Mouse (Mus musculus): Measurements from ENCODE around the gene Xrcc4. TPM values are rescaled to one million over a fixed set of nuclear protein-coding genes. Genes with fewer than 3 reads are reported as not detected.

The Xrcc4 gene
- polyA plus RNA-seq, 1 experiment from 2014 or later, result 11.8 TPM

DNA sequence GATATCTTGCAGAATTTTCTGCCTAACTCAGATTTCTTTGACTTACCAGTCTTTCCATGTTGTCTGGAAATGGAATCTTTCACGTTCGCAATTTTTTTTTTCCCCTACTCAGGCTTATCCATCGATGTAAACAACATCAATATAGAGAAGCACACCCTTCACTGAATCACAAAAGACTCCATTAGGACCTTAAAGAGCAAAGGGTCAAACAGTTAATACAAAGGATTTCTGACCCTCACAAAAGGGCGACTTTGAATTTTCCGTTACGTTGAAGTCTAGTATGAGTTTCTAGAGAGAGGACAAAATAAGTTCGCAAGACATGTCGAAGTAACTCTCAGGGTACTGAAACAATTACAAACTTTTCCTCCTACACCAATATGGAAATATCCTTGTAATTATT is 346.2 kb downstream of the Xrcc4 start:
- 2% methylated on average over 8 of the region's 8 CpGs for WGBS
- peaks cover 5% of the 10 kb centered on the region; the same call in 1 of the 2 replicates for H3K4me1 ChIP-seq (replicated peaks; ENCODE audit: control insufficient read depth, insufficient read depth, low read length)
- no peak for DNase-seq (ENCODE audit: low spot score)
- peak overlapping the region; percentile 55 for H3K4me3 ChIP-seq (ENCODE audit: low read depth, low read length)
- H3K9me3 ChIP-seq (ENCODE audit: control insufficient read depth, low read length), result no peaks in the 10 kb centered on the region
- ATAC-seq (replicated peaks; ENCODE audit: low FRiP score), result no peak
- no peaks in the 10 kb centered on the region for H3K36me3 ChIP-seq (ENCODE audit: control insufficient read depth, insufficient read depth, low read length)
- 0 out of 2 replicates have a peak overlapping the region, but pooled peaks have one; percentile 85 for H3K27ac ChIP-seq (ENCODE audit: low read depth, low read length)
- H3K27me3 ChIP-seq (ENCODE audit: control insufficient read depth, insufficient read depth, low read length), result no peaks in the 10 kb centered on the region
- peak overlapping the region; percentile 68 for H3K4me2 ChIP-seq (ENCODE audit: low read depth, low read length, severe bottlenecking)
- peak overlapping the region; percentile 79; the same call in 1 of the 2 replicates for H3K9ac ChIP-seq (ENCODE audit: low read length)

DNA sequence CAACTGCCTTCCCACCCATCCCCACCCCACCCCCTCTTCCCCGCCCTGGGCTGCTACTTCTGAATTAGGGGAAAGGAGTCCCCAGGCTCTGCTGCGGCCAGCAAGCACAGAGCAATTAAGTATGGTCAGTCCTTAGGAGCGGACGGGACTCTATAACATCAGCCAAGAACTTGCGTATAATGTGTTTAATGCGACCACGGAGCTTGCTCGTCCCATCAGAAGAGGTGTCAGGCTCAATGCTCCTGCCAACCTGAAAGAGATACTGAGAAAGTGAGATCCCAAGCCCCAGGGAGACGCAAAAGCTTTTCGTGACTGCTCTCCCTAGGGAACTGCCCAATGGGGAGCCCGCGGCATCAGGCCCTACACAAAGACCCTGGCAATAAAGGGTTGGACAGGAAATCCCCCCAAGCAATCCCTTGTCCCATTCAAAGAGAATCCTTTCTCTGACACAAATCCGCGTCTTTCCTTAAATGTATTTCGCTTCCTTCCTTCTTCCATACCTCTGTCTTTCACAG is 346.7 kb downstream of the Xrcc4 start:
- H3K27me3 ChIP-seq (ENCODE audit: control insufficient read depth, insufficient read depth, low read length), result no peaks in the 10 kb centered on the region
- peak overlapping the region; percentile 68 for H3K4me2 ChIP-seq (ENCODE audit: low read depth, low read length, severe bottlenecking)
- peak overlapping the region; percentile 79 for H3K9ac ChIP-seq (ENCODE audit: low read length)
- peaks cover 5% of the 10 kb centered on the region; the same call in 1 of the 2 replicates for H3K4me1 ChIP-seq (replicated peaks; ENCODE audit: control insufficient read depth, insufficient read depth, low read length)
- no peaks in the 10 kb centered on the region for H3K36me3 ChIP-seq (ENCODE audit: control insufficient read depth, insufficient read depth, low read length)
- H3K9me3 ChIP-seq (ENCODE audit: control insufficient read depth, low read length), result no peaks in the 10 kb centered on the region
- H3K27ac ChIP-seq (ENCODE audit: low read depth, low read length), result peak overlapping the region; percentile 85
- ATAC-seq (replicated peaks; ENCODE audit: low FRiP score) (no peak), DNase-seq (ENCODE audit: low spot score) (peak; percentile 70)
- peak overlapping the region; percentile 55 for H3K4me3 ChIP-seq (ENCODE audit: low read depth, low read length)
- 0% methylated on average over 15 of the region's 15 CpGs for WGBS

DNA sequence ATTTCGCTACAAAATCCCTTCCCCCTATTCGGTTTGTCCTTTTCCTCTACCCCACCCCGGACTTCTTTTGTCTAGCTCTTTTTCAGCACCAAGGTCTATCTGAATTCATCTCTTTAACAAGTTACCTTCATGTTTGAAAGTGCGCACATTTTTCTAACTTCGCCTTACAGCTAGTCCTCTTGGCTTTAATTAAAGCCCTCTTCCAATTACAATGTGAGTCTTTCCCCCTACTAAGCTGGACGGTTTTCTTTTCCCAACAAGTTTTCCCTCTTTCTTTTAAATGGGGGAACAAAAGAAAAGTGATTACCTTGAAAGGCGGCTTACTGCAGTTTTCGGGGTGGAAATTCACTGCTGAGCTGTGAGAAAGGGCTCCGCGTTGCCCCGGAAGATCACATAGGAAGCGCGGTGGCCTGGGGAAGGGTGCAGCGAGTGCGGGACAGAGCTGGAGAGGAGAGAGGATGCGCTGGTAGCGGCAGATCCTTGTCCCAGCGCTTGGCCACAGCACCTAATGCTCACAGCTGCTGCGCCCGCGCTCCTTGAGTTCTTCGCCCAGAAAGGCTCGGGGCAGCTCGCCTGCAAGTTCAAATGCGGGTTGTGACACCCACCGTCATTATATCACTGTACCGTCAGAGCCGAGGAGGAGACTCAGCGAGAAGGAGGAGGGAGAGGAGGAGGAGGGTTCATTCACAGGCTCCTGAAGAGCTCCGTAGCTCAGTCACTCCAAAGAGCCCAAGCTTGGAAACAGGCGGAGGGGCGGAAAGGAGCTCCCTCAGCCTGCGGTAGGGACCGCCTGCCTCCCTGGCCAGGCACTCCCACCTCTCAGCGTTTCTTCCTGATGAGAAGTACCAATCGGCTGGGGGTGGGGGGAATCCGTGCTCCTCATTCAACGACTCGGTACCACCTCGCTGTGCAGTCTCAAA is 347.4 kb downstream of the Xrcc4 start, which contains the start of gene Vcan:
Gene Vcan, minus strand, starts transcription at position 744 of the 920 bp plus-strand sequence.
- peaks cover 5% of the 10 kb centered on the region; the same call in 1 of the 2 replicates for H3K4me1 ChIP-seq (replicated peaks; ENCODE audit: control insufficient read depth, insufficient read depth, low read length)
- peak within 1 kb of the TSS; percentile 79 for H3K9ac ChIP-seq (ENCODE audit: low read length)
- no peaks in the 10 kb centered on the region for H3K27me3 ChIP-seq (ENCODE audit: control insufficient read depth, insufficient read depth, low read length)
- peak; percentile 86 for DNase-seq (ENCODE audit: low spot score)
- no peaks in the 10 kb centered on the region for H3K9me3 ChIP-seq (ENCODE audit: control insufficient read depth, low read length)
- peak within 1 kb of the TSS; percentile 68 for H3K4me2 ChIP-seq (ENCODE audit: low read depth, low read length, severe bottlenecking)
- H3K27ac ChIP-seq (ENCODE audit: low read depth, low read length), result peak within 1 kb of the TSS; percentile 85
- ATAC-seq (replicated peaks; ENCODE audit: low FRiP score), result peak; percentile 62
- no peaks in the 10 kb centered on the region for H3K36me3 ChIP-seq (ENCODE audit: control insufficient read depth, insufficient read depth, low read length)
- peak within 1 kb of the TSS; percentile 55 for H3K4me3 ChIP-seq (ENCODE audit: low read depth, low read length)
- under 1% methylated on average over 40 of the region's 40 CpGs for whole genome bisulfite sequencing

DNA sequence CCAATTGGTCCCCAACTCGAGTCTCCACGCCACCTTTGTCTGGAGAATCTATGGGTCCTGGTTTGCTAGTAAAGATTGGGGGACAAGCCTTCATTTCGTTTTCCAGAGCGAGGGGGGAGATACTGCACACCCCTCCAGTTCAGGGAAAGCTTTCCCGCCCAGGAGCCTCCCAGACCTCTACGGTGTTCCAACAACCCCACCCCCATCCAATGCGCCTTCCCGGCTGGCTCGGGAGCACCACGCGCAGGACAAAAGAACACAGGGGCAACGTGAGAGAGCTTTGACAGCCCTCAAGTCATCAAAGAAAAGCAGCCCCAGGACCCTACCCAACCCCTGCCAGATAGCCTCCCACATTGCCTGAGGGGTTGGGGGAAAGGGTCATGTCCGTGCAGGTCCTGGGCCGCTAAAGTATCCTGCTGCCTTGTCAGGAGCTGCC is 348.3 kb downstream of the Xrcc4 start:
- ATAC-seq (replicated peaks; ENCODE audit: low FRiP score), result peak; percentile 57
- H3K4me1 ChIP-seq (replicated peaks; ENCODE audit: control insufficient read depth, insufficient read depth, low read length), result peaks cover 5% of the 10 kb centered on the region; the same call in 1 of the 2 replicates
- DNase-seq (ENCODE audit: low spot score), result peak; percentile 85

DNA sequence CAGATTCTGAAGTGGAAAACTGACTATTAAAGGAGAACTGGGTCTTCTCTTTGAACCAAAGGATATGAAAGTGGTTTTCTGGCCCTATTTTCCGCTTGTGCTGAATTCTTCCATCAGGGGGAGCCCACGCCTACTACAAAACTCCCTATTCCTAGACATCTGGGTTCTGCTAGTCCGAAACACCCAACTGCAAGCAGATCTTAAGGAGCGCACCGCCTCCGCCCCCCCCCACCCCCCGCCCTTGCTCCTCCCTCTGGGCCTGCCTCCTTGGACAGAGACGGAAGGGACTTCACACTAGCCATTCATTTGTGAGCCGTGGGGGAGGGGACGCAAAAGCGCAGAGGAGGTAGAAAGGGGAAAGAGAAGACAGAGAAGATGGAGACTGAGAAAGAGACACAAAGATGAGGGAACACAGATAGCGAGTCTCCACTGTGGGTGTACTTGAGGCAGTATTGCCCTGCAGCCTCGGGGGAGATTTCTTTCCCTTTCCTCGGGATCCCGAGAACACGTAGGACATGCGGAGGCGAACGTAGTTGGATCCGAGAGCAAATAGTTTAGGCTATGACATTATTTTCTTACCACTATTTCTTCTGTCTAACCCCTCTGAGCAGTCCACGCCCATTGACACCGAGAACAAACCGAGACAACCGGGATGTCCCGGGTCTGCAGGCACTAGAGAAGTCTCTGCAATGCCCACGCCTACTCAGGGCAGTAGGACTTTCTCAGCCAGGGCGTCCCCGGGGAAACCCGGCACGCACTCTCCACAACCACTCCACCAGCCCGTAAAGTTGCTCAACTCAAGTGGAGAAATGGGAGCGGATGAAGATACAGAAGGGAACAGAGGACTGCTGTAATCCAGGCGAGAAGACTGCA is 348.9 kb downstream of the Xrcc4 start:
- 0% methylated on average over 33 of the region's 33 CpGs for WGBS
- peak; percentile 94 for DNase-seq (ENCODE audit: low spot score)
- H3K9me3 ChIP-seq (ENCODE audit: control insufficient read depth, low read length), result no peaks in the 10 kb centered on the region
- H3K27me3 ChIP-seq (ENCODE audit: control insufficient read depth, insufficient read depth, low read length), result no peaks in the 10 kb centered on the region
- peak; percentile 85 for ATAC-seq (replicated peaks; ENCODE audit: low FRiP score)
- no peaks in the 10 kb centered on the region for H3K36me3 ChIP-seq (ENCODE audit: control insufficient read depth, insufficient read depth, low read length)
- H3K4me3 ChIP-seq (ENCODE audit: low read depth, low read length), result peak overlapping the region; percentile 55
- peaks cover 3% of the 10 kb centered on the region; the same call in 1 of the 2 replicates for H3K4me1 ChIP-seq (replicated peaks; ENCODE audit: control insufficient read depth, insufficient read depth, low read length)
- peak overlapping the region; percentile 68 for H3K4me2 ChIP-seq (ENCODE audit: low read depth, low read length, severe bottlenecking)
- H3K9ac ChIP-seq (ENCODE audit: low read length), result peak overlapping the region; percentile 79
- H3K27ac ChIP-seq (ENCODE audit: low read depth, low read length), result peak overlapping the region; percentile 85

More for the DNA sequence above, 348.3 kb downstream of the Xrcc4 start:
- Histone ChIP-seq H3K4me2 (ENCODE audit: low read depth, low read length, severe bottlenecking) (peak overlapping the region; percentile 68), H3K9ac (ENCODE audit: low read length) (peak overlapping the region; percentile 79), H3K4me3 (ENCODE audit: low read depth, low read length) (peak overlapping the region; percentile 55), H3K27me3 (ENCODE audit: control insufficient read depth, insufficient read depth, low read length) (no peaks in the 10 kb centered on the region), H3K36me3 (ENCODE audit: control insufficient read depth, insufficient read depth, low read length) (no peaks in the 10 kb centered on the region), H3K27ac (ENCODE audit: low read depth, low read length) (peak overlapping the region; percentile 85), H3K9me3 (ENCODE audit: control insufficient read depth, low read length) (no peaks in the 10 kb centered on the region)
- under 1% methylated on average over 14 of the region's 14 CpGs for WGBS

DNA sequence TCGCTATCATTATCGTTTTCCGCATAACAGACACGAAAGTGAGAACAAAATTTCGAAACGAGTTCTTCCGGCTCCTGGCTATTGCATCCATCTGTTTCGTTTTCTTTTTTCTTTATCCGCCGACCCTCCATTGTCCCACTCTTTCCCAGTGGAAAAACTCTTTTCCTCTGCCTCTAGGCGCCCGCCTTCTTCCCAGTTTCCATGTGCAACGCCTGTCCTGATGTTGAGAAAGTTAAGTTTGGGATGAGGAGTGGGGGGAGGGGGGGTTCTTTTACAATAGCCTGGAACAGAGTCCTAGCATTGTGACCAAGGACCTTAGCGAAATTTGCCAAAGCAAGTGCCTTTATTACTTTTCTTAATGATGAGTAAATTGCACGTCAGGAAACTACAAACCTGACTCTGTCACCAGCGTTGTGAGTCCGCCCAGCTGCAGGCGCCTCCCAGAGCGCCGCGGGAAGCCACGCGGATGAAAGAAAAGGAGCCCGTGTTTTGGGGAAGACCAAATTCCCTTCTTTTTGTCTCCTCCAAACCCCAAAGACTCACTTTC is 349.6 kb downstream of the Xrcc4 start:
- peak overlapping the region; percentile 68 for H3K4me2 ChIP-seq (ENCODE audit: low read depth, low read length, severe bottlenecking)
- ATAC-seq (replicated peaks; ENCODE audit: low FRiP score), result peak; percentile 22
- peak overlapping the region; percentile 80 for H3K27ac ChIP-seq (ENCODE audit: low read depth, low read length)
- H3K9ac ChIP-seq (ENCODE audit: low read length), result peak overlapping the region; percentile 68
- H3K4me3 ChIP-seq (ENCODE audit: low read depth, low read length), result peak overlapping the region; percentile 55
- H3K4me1 ChIP-seq (replicated peaks; ENCODE audit: control insufficient read depth, insufficient read depth, low read length), result peaks cover 2% of the 10 kb centered on the region; the same call in 1 of the 2 replicates
- no peaks in the 10 kb centered on the region for H3K27me3 ChIP-seq (ENCODE audit: control insufficient read depth, insufficient read depth, low read length)
- no peaks in the 10 kb centered on the region for H3K9me3 ChIP-seq (ENCODE audit: control insufficient read depth, low read length)
- peak; percentile 72 for DNase-seq (ENCODE audit: low spot score)
- WGBS, result under 1% methylated on average over 24 of the region's 24 CpGs
- no peaks in the 10 kb centered on the region for H3K36me3 ChIP-seq (ENCODE audit: control insufficient read depth, insufficient read depth, low read length)

DNA sequence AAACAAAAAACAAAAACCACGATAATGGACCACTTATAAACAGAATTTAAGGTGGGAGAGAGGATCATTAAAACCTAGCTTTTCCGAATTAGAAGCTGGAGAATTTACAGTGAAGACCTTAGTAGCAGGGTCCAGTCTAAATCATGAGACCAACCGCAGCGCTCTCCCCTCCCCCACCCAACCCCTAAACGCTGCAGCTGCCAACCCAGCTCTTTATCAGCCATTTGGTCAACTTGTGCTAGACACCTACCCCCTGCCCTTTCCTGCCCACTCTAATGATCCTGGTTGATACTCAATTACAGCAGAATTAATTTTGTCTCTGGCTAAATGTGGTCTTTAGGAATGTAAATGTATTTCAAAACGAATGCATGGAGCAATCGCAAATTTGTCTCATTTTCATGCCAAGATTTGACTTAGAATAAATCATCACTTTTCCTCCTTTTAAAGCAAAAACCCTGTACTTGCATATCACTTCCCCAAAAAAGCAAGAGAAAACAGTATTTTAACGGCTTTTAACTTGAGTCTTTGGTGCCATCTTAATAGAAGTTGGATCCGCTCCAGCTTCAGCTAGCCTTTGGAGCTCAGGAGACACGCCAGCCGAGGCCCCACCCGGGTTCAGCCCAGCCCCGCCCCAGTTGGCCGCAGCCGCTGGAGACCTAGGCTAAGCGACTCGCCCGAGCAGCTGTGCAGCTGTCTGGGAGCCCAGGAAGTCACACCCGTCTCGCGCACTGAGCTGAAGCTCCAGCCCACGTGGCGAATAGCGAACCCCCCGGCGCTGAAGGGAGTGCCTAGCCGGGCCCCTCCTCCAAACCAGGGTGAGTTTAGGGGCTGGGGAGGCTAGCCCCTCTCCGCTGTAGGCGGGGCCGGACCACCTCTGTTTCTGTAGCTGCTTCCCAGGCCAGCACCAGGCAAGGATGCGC is 350.4 kb downstream of the Xrcc4 start:
- ATAC-seq (replicated peaks; ENCODE audit: low FRiP score) (peak; percentile 55), DNase-seq (ENCODE audit: low spot score) (peak; percentile 88)
- Histone ChIP-seq H3K4me1 (replicated peaks; ENCODE audit: control insufficient read depth, insufficient read depth, low read length) (peaks cover 2% of the 10 kb centered on the region; the same call in 1 of the 2 replicates), H3K36me3 (ENCODE audit: control insufficient read depth, insufficient read depth, low read length) (no peaks in the 10 kb centered on the region), H3K27me3 (ENCODE audit: control insufficient read depth, insufficient read depth, low read length) (no peaks in the 10 kb centered on the region), H3K9me3 (ENCODE audit: control insufficient read depth, low read length) (no peaks in the 10 kb centered on the region), H3K9ac (ENCODE audit: low read length) (peak overlapping the region; percentile 68), H3K4me3 (ENCODE audit: low read depth, low read length) (peak overlapping the region; percentile 55), H3K27ac (ENCODE audit: low read depth, low read length) (peak overlapping the region; percentile 80), H3K4me2 (ENCODE audit: low read depth, low read length, severe bottlenecking) (peak overlapping the region; percentile 68)
- WGBS, result 2% methylated on average over 31 of the region's 31 CpGs
